In the genomic region with DNA sequence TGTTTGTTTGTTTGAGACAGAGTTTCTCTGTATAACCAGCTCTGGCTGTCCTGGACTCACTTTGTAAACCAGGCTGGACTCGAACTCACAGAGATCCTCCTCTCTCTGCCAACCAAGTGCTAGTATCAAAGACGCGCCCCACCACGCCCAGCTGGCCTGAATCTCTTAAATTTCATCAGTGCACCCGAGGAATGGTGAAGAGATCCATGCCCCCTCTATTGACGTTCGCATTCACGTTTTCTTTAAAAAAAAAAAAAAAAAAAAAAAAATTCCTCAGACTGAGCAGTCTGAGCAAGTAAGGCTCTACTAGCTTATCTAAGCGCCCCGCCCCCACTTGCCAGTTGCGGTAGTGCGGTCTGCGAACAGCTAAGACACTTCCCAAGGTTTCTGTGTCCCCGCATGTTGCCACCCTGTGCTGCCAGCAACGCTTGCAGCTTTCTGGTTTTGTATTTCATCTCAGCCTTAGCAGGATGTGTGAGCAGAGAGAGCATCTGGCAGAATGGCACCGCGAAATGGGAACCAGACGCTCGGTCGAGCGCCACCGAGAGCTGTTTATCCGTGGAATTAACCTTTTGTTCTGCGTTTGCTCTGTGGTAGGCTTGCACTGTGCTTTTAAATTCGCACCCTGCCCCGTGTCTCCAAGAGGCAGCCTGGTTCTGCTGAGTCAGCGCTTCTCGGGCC, we compare ENCODE assay signal across 8 mouse cellular contexts.
DNase-seq lines count a peak whose midpoint lies in the region; ATAC-seq and TF ChIP-seq lines count a peak whose summit lies in the region.

No protein-coding gene starts in this region.

- TF ChIP-seq CTCF in kidney, postnatal 0 days (IDR thresholded peaks at IDR 0.05; ENCODE audit: low read depth) = no peak

- H3K36me3 ChIP-seq in embryonic facial prominence, embryonic 15.5 days = no peaks in the 10 kb centered on the region
- no peaks in the 10 kb centered on the region for H3K36me3 ChIP-seq in heart, embryonic 13.5 days
- H3K36me3 ChIP-seq in kidney, postnatal 0 days (ENCODE audit: insufficient read depth, low read length) = no peaks in the 10 kb centered on the region
- no peaks in the 10 kb centered on the region for H3K36me3 ChIP-seq in liver, embryonic 12.5 days
- no peaks in the 10 kb centered on the region for H3K36me3 ChIP-seq in neural tube, embryonic 11.5 days (ENCODE audit: control insufficient read depth, insufficient read depth, low read length)

- H3K4me2 ChIP-seq in embryonic facial prominence, embryonic 15.5 days (replicated peaks) = peak overlapping the region; percentile 43
- H3K4me2 ChIP-seq in heart, embryonic 13.5 days = peak overlapping the region; percentile 71
- peak overlapping the region; percentile 60 for H3K4me2 ChIP-seq in kidney, postnatal 0 days (ENCODE audit: low read length)
- peak overlapping the region; percentile 77 for H3K4me2 ChIP-seq in liver, embryonic 12.5 days
- H3K4me2 ChIP-seq in neural tube, embryonic 11.5 days (ENCODE audit: low read depth) = peak overlapping the region; percentile 39

- H3K27ac ChIP-seq in embryonic facial prominence, embryonic 15.5 days (replicated peaks) = peak overlapping the region; percentile 39
- peak overlapping the region; percentile 13 for H3K27ac ChIP-seq in heart, embryonic 13.5 days (replicated peaks)
- H3K27ac ChIP-seq in kidney, postnatal 0 days = no peak overlapping the region
- H3K27ac ChIP-seq in liver, embryonic 12.5 days = peak overlapping the region; percentile 66
- H3K27ac ChIP-seq in neural tube, embryonic 11.5 days (ENCODE audit: low read depth, low read length) = no peak overlapping the region

- H3K4me1 ChIP-seq in embryonic facial prominence, embryonic 15.5 days = peaks cover 26% of the 10 kb centered on the region
- H3K4me1 ChIP-seq in heart, embryonic 13.5 days = peaks cover 33% of the 10 kb centered on the region
- no peaks in the 10 kb centered on the region for H3K4me1 ChIP-seq in kidney, postnatal 0 days (replicated peaks; ENCODE audit: insufficient read depth, low read length)
- H3K4me1 ChIP-seq in liver, embryonic 12.5 days = peaks cover 60% of the 10 kb centered on the region
- H3K4me1 ChIP-seq in neural tube, embryonic 11.5 days (ENCODE audit: control insufficient read depth, insufficient read depth, low read length) = peaks cover 13% of the 10 kb centered on the region; the same call in 1 of the 2 replicates

- DNase-seq in 416B (ENCODE audit: low read depth) = peak; percentile 73
- DNase-seq in Muller cell, postnatal 12 days (ENCODE audit: inconsistent ontology term) = peak; percentile 51
- peak; percentile 68 for DNase-seq in kidney, postnatal 0 days (ENCODE audit: low spot score)
- peak; percentile 66 for DNase-seq in neural tube, embryonic 11.5 days (ENCODE audit: low spot score)
- peak; percentile 50 for DNase-seq in testis, postnatal 14 days (ENCODE audit: low spot score)

- no peaks in the 10 kb centered on the region for H3K9me3 ChIP-seq in embryonic facial prominence, embryonic 15.5 days (replicated peaks)
- H3K9me3 ChIP-seq in heart, embryonic 13.5 days = no peaks in the 10 kb centered on the region
- H3K9me3 ChIP-seq in kidney, postnatal 0 days (replicated peaks; ENCODE audit: low read length) = no peaks in the 10 kb centered on the region
- no peaks in the 10 kb centered on the region for H3K9me3 ChIP-seq in liver, embryonic 12.5 days (replicated peaks)
- H3K9me3 ChIP-seq in neural tube, embryonic 11.5 days (ENCODE audit: control insufficient read depth, low read length) = no peaks in the 10 kb centered on the region

- WGBS in embryonic facial prominence, embryonic 15.5 days = 2% methylated on average over 28 of the region's 28 CpGs
- 5% methylated on average over 28 of the region's 28 CpGs for WGBS in heart, embryonic 13.5 days
- 6% methylated on average over 28 of the region's 28 CpGs for WGBS in kidney, postnatal 0 days
- WGBS in liver, embryonic 12.5 days (ENCODE audit: insufficient replicate concordance) = 6% methylated on average over 28 of the region's 28 CpGs
- WGBS in neural tube, embryonic 11.5 days = 9% methylated on average over 28 of the region's 28 CpGs

- H3K9ac ChIP-seq in embryonic facial prominence, embryonic 15.5 days = no peak overlapping the region
- peak overlapping the region; percentile 75 for H3K9ac ChIP-seq in heart, embryonic 13.5 days
- 0 out of 2 replicates have a peak overlapping the region, but pooled peaks have one; percentile 27 for H3K9ac ChIP-seq in kidney, postnatal 0 days (ENCODE audit: low read depth, low read length)
- H3K9ac ChIP-seq in liver, embryonic 12.5 days = peak overlapping the region; percentile 64
- peak overlapping the region; percentile 27 for H3K9ac ChIP-seq in neural tube, embryonic 11.5 days (ENCODE audit: low read length)

- peak; percentile 77 for ATAC-seq in embryonic facial prominence, embryonic 15.5 days (ENCODE audit: insufficient number of reproducible peaks, low FRiP score, low TSS enrichment, low read depth)
- ATAC-seq in heart, embryonic 13.5 days (ENCODE audit: extremely low read depth, insufficient number of reproducible peaks, low FRiP score, low TSS enrichment) = no peak
- peak; percentile 33; the same call in 1 of the 2 replicates for ATAC-seq in kidney, postnatal 0 days (replicated peaks; ENCODE audit: low FRiP score, low read depth)
- ATAC-seq in liver, embryonic 12.5 days = peak; percentile 59
- ATAC-seq in neural tube, embryonic 11.5 days (ENCODE audit: insufficient read depth, low FRiP score, low TSS enrichment) = no peak; the same call in 1 of the 2 replicates

- H3K27me3 ChIP-seq in embryonic facial prominence, embryonic 15.5 days = no peaks in the 10 kb centered on the region
- H3K27me3 ChIP-seq in heart, embryonic 13.5 days (replicated peaks) = peaks cover 22% of the 10 kb centered on the region
- H3K27me3 ChIP-seq in kidney, postnatal 0 days (ENCODE audit: insufficient read depth, low read length) = no peaks in the 10 kb centered on the region
- H3K27me3 ChIP-seq in liver, embryonic 12.5 days (replicated peaks) = 0 out of 2 replicates have a peak, but pooled peaks cover 3% of the 10 kb centered on the region
- peaks cover 33% of the 10 kb centered on the region for H3K27me3 ChIP-seq in neural tube, embryonic 11.5 days (ENCODE audit: control insufficient read depth, insufficient read depth, low read length)

- H3K4me3 ChIP-seq in embryonic facial prominence, embryonic 15.5 days (replicated peaks) = peak overlapping the region; percentile 16
- peak overlapping the region; percentile 44 for H3K4me3 ChIP-seq in heart, embryonic 13.5 days
- peak overlapping the region; percentile 21 for H3K4me3 ChIP-seq in kidney, postnatal 0 days (replicated peaks; ENCODE audit: low read depth, low read length)
- peak overlapping the region; percentile 53 for H3K4me3 ChIP-seq in liver, embryonic 12.5 days
- peak overlapping the region; percentile 14; the same call in 1 of the 2 replicates for H3K4me3 ChIP-seq in neural tube, embryonic 11.5 days (ENCODE audit: low read depth, low read length)

Comparison
In these comparisons a context has a peak if more than half of its experiments do, and no peak if none do; other contexts are left out.
1. ATAC-seq: peak in embryonic facial prominence, embryonic 15.5 days (single experiment), kidney, postnatal 0 days (single experiment) and liver, embryonic 12.5 days (single experiment); none in heart, embryonic 13.5 days (single experiment) and neural tube, embryonic 11.5 days (single experiment).
2. H3K27ac ChIP-seq: peak in embryonic facial prominence, embryonic 15.5 days (single experiment), heart, embryonic 13.5 days (single experiment) and liver, embryonic 12.5 days (single experiment); none in kidney, postnatal 0 days (single experiment) and neural tube, embryonic 11.5 days (single experiment).
3. Peak in every context shown above with its lines, with median percentiles within 50 percentile points of each other: DNase-seq, H3K4me2 ChIP-seq and H3K4me3 ChIP-seq.